Mouse (Mus musculus) gastrocnemius, postnatal 4 days (tissue): Measurements from ENCODE around the gene Reps2. TPM values are rescaled to one million over a fixed set of nuclear protein-coding genes. Genes with fewer than 3 reads are reported as not detected.
A peak's percentile ranks its signal among the peaks of the same experiment; 100 is the strongest.

Source experiments
- DNase-seq, 2 experiments: peaks; one replicate each; pipeline ENCODE4 v3.0.0; 2021 to 2022; ENCODE audit warnings: low spot score in 2 of 2, mixed read lengths in 2 of 2
- long read RNA-seq, 2 experiments: library from polyadenylated mRNA; stranded (forward); transcript quantifications; one replicate each; pipeline ENCODE4 v2.0.0; 2021
- total RNA-seq, 2 experiments: library from RNA; stranded (reverse); gene quantifications; 2 replicates each; pipeline ENCODE4 v1.2.3; 2021

The Reps2 gene
- total RNA-seq = 1 to 10 TPM; 7.7 to 9.2 TPM
- long read RNA-seq, experiment 1, partial matches to known transcripts = 0 of 7 reads
- long read RNA-seq, experiment 1, other reads (novel, unspliced or antisense) = 7 of 7 reads
- long read RNA-seq, experiment 2, partial matches to known transcripts = 0 of 1 reads
- long read RNA-seq, experiment 2, other reads (novel, unspliced or antisense) = 1 of 1 reads

- peak; percentile 60 to 80 for DNase-seq
These were observed at the start of gene Reps2 for GRCm38 (mm10) chrX:162643091-162643788. Gene Reps2, minus strand, starts transcription at chrX:162643649.

- no peak for DNase-seq
These were observed 47.8 kb upstream of the Reps2 start for GRCm38 (mm10) chrX:162691272-162691671.

GRCm38 (mm10) chrX:162685394-162685793, 41.9 kb upstream of the Reps2 start:
- DNase-seq = no peak

- DNase-seq = no peak
These were observed 36.1 kb upstream of the Reps2 start for GRCm38 (mm10) chrX:162679506-162679905.

- DNase-seq = no peak
These were observed 35.4 kb upstream of the Reps2 start for GRCm38 (mm10) chrX:162678820-162679219.

- DNase-seq = no peak
These were observed 22.7 kb upstream of the Reps2 start for GRCm38 (mm10) chrX:162666166-162666565.

- no peak for DNase-seq
These were observed 16.7 kb upstream of the Reps2 start for GRCm38 (mm10) chrX:162660182-162660581.

GRCm38 (mm10) chrX:162653518-162653917, 10.1 kb upstream of the Reps2 start:
- no peak for DNase-seq

GRCm38 (mm10) chrX:162652445-162652844, 9.0 kb upstream of the Reps2 start:
- DNase-seq = no peak

GRCm38 (mm10) chrX:162651125-162651524, 7.7 kb upstream of the Reps2 start:
- DNase-seq = no peak

- no peak for DNase-seq
These were observed 292 bp upstream of the Reps2 start for GRCm38 (mm10) chrX:162643789-162644092.

- peak in 1 of 2 experiments; percentile 7 for DNase-seq
These were observed 903 bp downstream of the Reps2 start for GRCm38 (mm10) chrX:162642402-162643090.

GRCm38 (mm10) chrX:162641764-162642163, 1.7 kb downstream of the Reps2 start:
- DNase-seq = no peak

- no peak for DNase-seq
These were observed 8.3 kb downstream of the Reps2 start for GRCm38 (mm10) chrX:162635159-162635558.

- DNase-seq = no peak
These were observed 21.4 kb downstream of the Reps2 start for GRCm38 (mm10) chrX:162622091-162622437.

GRCm38 (mm10) chrX:162621194-162622090, 22.0 kb downstream of the Reps2 start:
- DNase-seq = no peak

GRCm38 (mm10) chrX:162619705-162620104, 23.7 kb downstream of the Reps2 start:
- DNase-seq = no peak

GRCm38 (mm10) chrX:162618547-162618946, 24.9 kb downstream of the Reps2 start:
- no peak for DNase-seq

- no peak for DNase-seq
These were observed 37.3 kb downstream of the Reps2 start for GRCm38 (mm10) chrX:162606113-162606512.

- DNase-seq = no peak
These were observed 43.8 kb downstream of the Reps2 start for GRCm38 (mm10) chrX:162599666-162600065.

GRCm38 (mm10) chrX:162591005-162591801, 52.2 kb downstream of the Reps2 start:
- no peak for DNase-seq
